In genomic region chr4:150286980-150287379, GRCm38 (mm10) we compare ENCODE assay signal across 23 mouse cellular contexts. TPM values are rescaled to one million over a fixed set of nuclear protein-coding genes. Genes with fewer than 3 reads are reported as not detected.
A peak's percentile ranks its signal among the peaks of the same experiment; 100 is the strongest.
DNase-seq lines count a peak whose midpoint lies in the region; TF ChIP-seq lines count a peak whose summit lies in the region.
"Had no signal": no experiment of that assay in that cellular context is flagged by ENCODE, and none has a peak within 500 bp of the region (broad histone marks: within the 10 kb centered on the region; RNA-seq: fewer than 3 reads in every experiment).

No protein-coding gene starts in this region.

- no peak for TF ChIP-seq CTCF in gastrocnemius, adult 2 months (IDR thresholded peaks at IDR 0.05)
- TF ChIP-seq CTCF in C2C12 (IDR thresholded peaks at IDR 0.05; ENCODE audit: control insufficient read depth, insufficient read depth, insufficient read length) = no peak

- H3K4me3 ChIP-seq in gastrocnemius, adult 2 months = no peak overlapping the region
- H3K4me3 ChIP-seq in C2C12 (ENCODE audit: insufficient read depth, poor library complexity, severe bottlenecking) = no peak overlapping the region
- H3K4me3 ChIP-seq: embryonic facial prominence, embryonic 10.5 days; embryonic facial prominence, embryonic 13.5 days; erythroblast, embryonic 14.5 days; forebrain, embryonic 12.5 days; forebrain, embryonic 15.5 days; hindbrain, embryonic 12.5 days; hindbrain, embryonic 15.5 days had no signal

- intact Hi-C loops in gastrocnemius, adult 2 months (cut with DNase I) = no loop called here

- peaks cover 94% of the 10 kb centered on the region for H3K79me3 ChIP-seq in C2C12 (ENCODE audit: low read depth)

- no peak for DNase-seq in gastrocnemius, adult 2 months
- no peak for DNase-seq in gastrocnemius, postnatal 10 days
- DNase-seq in 3134 (ENCODE audit: extremely low read depth, insufficient read length, low spot score) = peak; percentile 36
- no peak for DNase-seq in thymus, adult 18-20 months
- no peak for DNase-seq in adipocyte (ENCODE audit: low spot score)
- DNase-seq: adrenal gland, adult 8-10 months; adrenal gland, postnatal 25 days; cerebellum, adult 11-12 months; cerebellum, adult 8-10 months; cerebellum, postnatal 10 days; cerebellum, postnatal 36 days; embryo, embryonic 11 days; gastrocnemius, postnatal 14 days; heart, adult 18-20 months had no signal

- peaks cover 100% of the 10 kb centered on the region for H3K79me2 ChIP-seq in C2C12 (ENCODE audit: control insufficient read depth, insufficient read depth)

- H3K27me3 ChIP-seq in C2C12 (ENCODE audit: control insufficient read depth, insufficient read depth, insufficient read length) = no peaks in the 10 kb centered on the region
- H3K27me3 ChIP-seq: CH12.LX; embryonic facial prominence, embryonic 13.5 days; forebrain, embryonic 12.5 days; forebrain, embryonic 15.5 days; hindbrain, embryonic 12.5 days; hindbrain, embryonic 15.5 days had no signal

- peaks cover 6% of the 10 kb centered on the region for H3K36me3 ChIP-seq in C2C12 (ENCODE audit: control insufficient read depth, insufficient read depth)
- H3K36me3 ChIP-seq: hindbrain, embryonic 15.5 days had no signal

- H3K27ac ChIP-seq in gastrocnemius, adult 2 months = peak overlapping the region; percentile 53
- H3K27ac ChIP-seq: embryonic facial prominence, embryonic 10.5 days; embryonic facial prominence, embryonic 13.5 days; forebrain, embryonic 12.5 days; forebrain, embryonic 15.5 days; hindbrain, embryonic 12.5 days; hindbrain, embryonic 15.5 days had no signal

- no peak overlapping the region for H3ac ChIP-seq in C2C12 (ENCODE audit: control insufficient read depth, insufficient read length, low read depth)

TF ChIP-seq in C2C12, 6 proteins besides CTCF, POLR2A, EP300 and RAD21:
- TF ChIP-seq CEBPB (IDR thresholded peaks at IDR 0.05; ENCODE audit: low read depth) (peak; percentile 83), MAX (IDR thresholded peaks at IDR 0.05) (no peak), FOSL1 (IDR thresholded peaks at IDR 0.05; ENCODE audit: insufficient read depth, low read length, poor library complexity, severe bottlenecking) (no peak)

RNA-seq across cellular contexts. Expression of gene Rere, which starts 5.5 kb away (rescaled TPM):
- 10 to 100 TPM; 71.3 to 95.7 TPM for total RNA-seq in gastrocnemius, adult 2 months (2021)
- 10 to 100 TPM; 53.8 to 56.9 TPM for total RNA-seq in gastrocnemius, postnatal 10 days (2021)
- polyA plus RNA-seq in C2C12 (2012; fragmentation: generic; extraction: Trizol) = 27.1 TPM

RNA-seq across cellular contexts. Expression of gene Eno1, which starts 50.5 kb away (rescaled TPM):
- 10 to 100 TPM; 68.1 to 92.0 TPM for total RNA-seq in gastrocnemius, adult 2 months (2021)
- 100 to 1,000 TPM; 469 to 474 TPM for total RNA-seq in gastrocnemius, postnatal 10 days (2021)
- polyA plus RNA-seq in C2C12 (2012; fragmentation: generic; extraction: Trizol) = 1,471 TPM

Comparison
In these comparisons a context has a peak if more than half of its experiments do, and no peak if none do; other contexts are left out.
1. RNA of gene Eno1, which starts 50.5 kb away (total RNA-seq): 469 to 474 TPM in gastrocnemius, postnatal 10 days; 68.1 to 92.0 TPM in gastrocnemius, adult 2 months; every median in the first group is over 4 times any median in the second.